Mouse (Mus musculus) CH12.LX (cell line): Measurements from ENCODE around the gene Mef2d. TPM values are rescaled to one million over a fixed set of nuclear protein-coding genes. Genes with fewer than 3 reads are reported as not detected.

ENCODE experiments used
- DNase-seq: peaks from one replicate; pipeline ENCODE4 v3.0.0-alpha.2; 2013; ENCODE audit errors: extremely low read depth
- H3K27ac ChIP-seq: 2 replicates; pipeline ENCODE4 v1.5.1; 2012; ENCODE audit warnings: low read depth, mild to moderate bottlenecking, control low read depth, moderate library complexity; ENCODE audit not compliant: insufficient read depth
- H3K27me3 ChIP-seq: replicated peaks from 2 replicates; pipeline ENCODE3; 2012; ENCODE audit warnings: inconsistent platforms
- H3K36me3 ChIP-seq, 2 experiments: replicated peaks in 1 of 2; 2 replicates each; pipeline versions ENCODE3 to v1.6.1; 2012; ENCODE audit warnings: inconsistent platforms in 1 of 2, low read length in 1 of 2, mild to moderate bottlenecking in 1 of 2, mixed read lengths in 1 of 2, moderate library complexity in 1 of 2; ENCODE audit not compliant: control insufficient read depth in 1 of 2, insufficient read depth in 1 of 2
- H3K4me1 ChIP-seq, 2 experiments: 2 replicates each; pipeline ENCODE4 v1.6.1; 2012; ENCODE audit warnings: inconsistent platforms in 1 of 2, moderate library complexity in 1 of 2; ENCODE audit not compliant: insufficient read depth in 2 of 2, control insufficient read depth in 1 of 2
- H3K4me2 ChIP-seq: 2 replicates; pipeline ENCODE4 v1.6.1; 2012; ENCODE audit warnings: low read depth, mild to moderate bottlenecking, control low read depth; ENCODE audit not compliant: poor library complexity, insufficient read depth, severe bottlenecking
- H3K4me3 ChIP-seq, 3 experiments: fragments of 150-350 bp in 1 of 3; sonication (generic) in 1 of 3; replicated peaks in 1 of 3; 2 replicates each; pipeline versions ENCODE3 to v1.5.1; 2011 to 2012; ENCODE audit warnings: low read depth in 2 of 3, low read length in 2 of 3, mild to moderate bottlenecking in 2 of 3, moderate library complexity in 2 of 3, control low read depth in 1 of 3, improper control_type of control experiment in 1 of 3, inconsistent platforms in 1 of 3, mixed read lengths in 1 of 3; ENCODE audit not compliant: poor library complexity in 1 of 3
- H3K79me2 ChIP-seq: replicated peaks from 2 replicates; pipeline ENCODE4 v1.6.1; 2012; ENCODE audit warnings: mild to moderate bottlenecking, moderate library complexity; ENCODE audit not compliant: control insufficient read depth, poor library complexity, insufficient read depth, severe bottlenecking; ENCODE audit errors: extremely low read depth
- H3K9ac ChIP-seq: 2 replicates; pipeline ENCODE4 v1.6.1; 2012; ENCODE audit warnings: low read depth, mild to moderate bottlenecking, control low read depth, moderate library complexity; ENCODE audit not compliant: insufficient read depth
- H3K9me3 ChIP-seq: replicated peaks from 2 replicates; pipeline ENCODE3; 2012; ENCODE audit warnings: low read length, inconsistent platforms, mixed read lengths
- CTCF ChIP-seq, 2 experiments: IDR thresholded peaks in 1 of 2; conservative IDR thresholded peaks in 1 of 2; 2 replicates each; pipeline ENCODE4 v1.5.1; 2011 to 2012; ENCODE audit warnings: low read depth in 2 of 2, low read length in 2 of 2, improper control_type of control experiment in 1 of 2, inconsistent platforms in 1 of 2, mild to moderate bottlenecking in 1 of 2, moderate library complexity in 1 of 2
- EP300 ChIP-seq: IDR thresholded peaks from 2 replicates; pipeline ENCODE4 v1.6.1; 2011; ENCODE audit warnings: low read length, improper control_type of control experiment
- ETS1 ChIP-seq: conservative IDR thresholded peaks from 2 replicates; pipeline ENCODE4 v1.6.1; 2012; ENCODE audit warnings: low read depth, mild to moderate bottlenecking, inconsistent platforms, low read length, improper control_type of control experiment, moderate library complexity
- GABPA ChIP-seq: IDR thresholded peaks from 2 replicates; pipeline ENCODE4 v1.6.1; 2012; ENCODE audit warnings: low read depth, low read length, improper control_type of control experiment, inconsistent platforms; ENCODE audit not compliant: insufficient replicate concordance
- HCFC1 ChIP-seq: IDR thresholded peaks from 2 replicates; pipeline ENCODE4 v1.6.1; 2012; ENCODE audit warnings: low read depth, mild to moderate bottlenecking, inconsistent platforms, low read length, improper control_type of control experiment
- IRF4 ChIP-seq: IDR thresholded peaks from 2 replicates; pipeline ENCODE4 v1.6.1; 2014; ENCODE audit warnings: low read depth, mild to moderate bottlenecking, inconsistent platforms, low read length, improper control_type of control experiment
- JUN ChIP-seq: IDR thresholded peaks from 2 replicates; pipeline ENCODE4 v1.6.1; 2011; ENCODE audit warnings: low read depth, mild to moderate bottlenecking, low read length, improper control_type of control experiment, moderate library complexity; ENCODE audit not compliant: insufficient read depth
- KAT2A ChIP-seq: IDR thresholded peaks from 2 replicates; pipeline ENCODE4 v1.6.1; 2012; ENCODE audit warnings: low read length, improper control_type of control experiment, inconsistent platforms; ENCODE audit not compliant: insufficient replicate concordance
- MAX ChIP-seq: IDR thresholded peaks from 2 replicates; pipeline ENCODE4 v1.6.1; 2011; ENCODE audit warnings: low read length, improper control_type of control experiment
- MEF2A ChIP-seq: IDR thresholded peaks from 2 replicates; pipeline ENCODE4 v1.6.1; 2014; ENCODE audit warnings: low read depth, mild to moderate bottlenecking, inconsistent platforms, low read length, improper control_type of control experiment, borderline replicate concordance
- MXI1 ChIP-seq: IDR thresholded peaks from 2 replicates; pipeline ENCODE4 v1.6.1; 2011; ENCODE audit warnings: mild to moderate bottlenecking, low read depth, low read length, improper control_type of control experiment
- NELFE ChIP-seq: IDR thresholded peaks from 2 replicates; pipeline ENCODE4 v1.6.1; 2011; ENCODE audit warnings: low read depth, low read length, improper control_type of control experiment
- RAD21 ChIP-seq: IDR thresholded peaks from 2 replicates; pipeline ENCODE4 v1.6.1; 2011; ENCODE audit warnings: low read depth, mild to moderate bottlenecking, low read length, improper control_type of control experiment, moderate library complexity
- SIN3A ChIP-seq: IDR thresholded peaks from 2 replicates; pipeline ENCODE4 v1.6.1; 2012; ENCODE audit warnings: low read length, improper control_type of control experiment, inconsistent platforms
- SMC3 ChIP-seq: IDR thresholded peaks from 2 replicates; pipeline ENCODE4 v1.6.1; 2011; ENCODE audit warnings: low read depth, low read length, improper control_type of control experiment
- TBP ChIP-seq: conservative IDR thresholded peaks from 2 replicates; pipeline ENCODE4 v1.6.1; 2011; ENCODE audit warnings: low read depth, low read length, improper control_type of control experiment
- TCF12 ChIP-seq: IDR thresholded peaks from 2 replicates; pipeline ENCODE4 v1.6.1; 2014; ENCODE audit warnings: low read depth, mild to moderate bottlenecking, inconsistent platforms, low read length, improper control_type of control experiment
- USF2 ChIP-seq: conservative IDR thresholded peaks from 2 replicates; pipeline ENCODE4 v1.6.1; 2011; ENCODE audit warnings: low read depth, low read length, improper control_type of control experiment
- ZC3H11A ChIP-seq: IDR thresholded peaks from 2 replicates; pipeline ENCODE4 v1.6.1; 2012; ENCODE audit warnings: low read depth, mild to moderate bottlenecking, inconsistent platforms, low read length, improper control_type of control experiment
- ZKSCAN1 ChIP-seq: IDR thresholded peaks from 2 replicates; pipeline ENCODE4 v1.6.1; 2012; ENCODE audit warnings: low read depth, inconsistent platforms, low read length, improper control_type of control experiment, borderline replicate concordance
- ZMIZ1 ChIP-seq: IDR thresholded peaks from 2 replicates; pipeline ENCODE4 v1.6.1; 2012; ENCODE audit warnings: low read depth, mild to moderate bottlenecking, inconsistent platforms, low read length, improper control_type of control experiment
- dilution Hi-C: fragments of 300-500 bp; cut with MboI; formaldehyde crosslinking; loops from 2 replicates; pipeline ENCODE4 v1.14.3; 2020; ENCODE audit warnings: low sequenced_read_pairs; ENCODE audit not compliant: extremely low pct_unique_long_range_greater_than_20kb, extremely low pct_ligation_motif_present
- in situ Hi-C: fragments of 300-500 bp; cut with MboI; formaldehyde crosslinking; loops from 3 replicates; pipeline ENCODE4 v1.14.3; 2019; ENCODE audit warnings: low sequenced_read_pairs, low pct_ligation_motif_present, low pct_unique_long_range_greater_than_20kb, mixed read lengths
- polyA plus RNA-seq: library from polyadenylated mRNA; unstranded; fragments of >175 nt; gene quantifications from 2 replicates; pipeline ENCODE4 v1.2.1, GENCODE M21; 2012; ENCODE audit warnings: low read depth; ENCODE audit not compliant: insufficient read length
- total RNA-seq, 2 experiments: library from RNA; depleted of rRNA; stranded (reverse); fragments of 300-350 nt in 1 of 2; fragments of >200 nt in 1 of 2; gene quantifications; 2 replicates each; pipeline ENCODE4 v1.2.3; 2012 to 2014

The Mef2d gene
- total and polyA plus RNA-seq, 3 experiments, result 4.8 to 75.8 (median 10.9) TPM

- Histone ChIP-seq H3K36me3 (peaks cover 41 to 59% of the 10 kb centered on the region in 2 experiments), H3K9me3 (no peaks in the 10 kb centered on the region), H3K79me2 (no peaks in the 10 kb centered on the region), H3K27me3 (no peaks in the 10 kb centered on the region), H3K4me2 (no peak overlapping the region), H3K27ac (no peak overlapping the region), H3K4me3 (no peak overlapping the region), H3K9ac (no peak overlapping the region), H3K4me1 (peaks cover 0 to 17% of the 10 kb centered on the region in 2 experiments; a peak in 2 of 4 replicates)
- TF ChIP-seq RAD21, result no peak
- TF ChIP-seq SIN3A, result no peak
- dilution Hi-C loops (no loop called here), in situ Hi-C loops (no loop called here)
- no peak for DNase-seq
Observed at GRCm38 (mm10) chr3:88174894-88175293, 32.7 kb downstream of the Mef2d start.

DNA sequence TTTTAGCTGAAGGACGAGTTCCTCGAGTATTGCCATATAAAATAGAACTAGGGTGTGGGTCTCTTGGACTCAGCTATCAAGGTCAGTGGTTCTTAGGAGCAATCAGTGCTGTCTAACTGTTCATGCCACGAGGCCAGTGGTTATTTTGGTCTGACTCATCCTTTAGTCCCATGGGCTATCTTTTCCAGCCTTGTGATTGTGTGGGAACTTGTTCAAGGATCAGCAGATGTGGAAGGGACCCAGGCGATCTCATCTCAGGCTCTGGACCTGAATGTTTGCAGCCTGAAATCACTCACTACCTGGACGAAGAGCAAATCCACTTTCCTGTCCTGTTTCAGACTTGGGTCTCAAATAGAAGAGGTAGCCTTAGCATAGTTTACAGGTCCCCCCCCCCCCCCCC lies 34.9 kb downstream of the Mef2d start:
- H3K4me3 ChIP-seq, result peak overlapping the region; percentile 43 to 61 (median 48)
- H3K36me3 ChIP-seq, result peaks cover 21 to 38% of the 10 kb centered on the region in 2 experiments
- DNase-seq, result peak; percentile 56
- H3K79me2 ChIP-seq, result no peaks in the 10 kb centered on the region
- in situ Hi-C loops (no loop called here), dilution Hi-C loops (no loop called here)
- H3K27me3 ChIP-seq, result no peaks in the 10 kb centered on the region
- peak overlapping the region; percentile 43 for H3K4me2 ChIP-seq
- peaks cover 0 to 16% of the 10 kb centered on the region in 2 experiments; a peak in 2 of 4 replicates for H3K4me1 ChIP-seq
- TF ChIP-seq ZMIZ1, result 0 out of 2 replicates have a peak, but pooled peaks have one; percentile 26
- TF ChIP-seq USF2, result no peak
- peak; percentile 15; the same call in 1 of the 2 replicates for TF ChIP-seq TBP
- TF ChIP-seq CTCF (conservative IDR thresholded peaks at IDR 0.05 in 1 of 2, IDR thresholded peaks at IDR 0.05 in 1 of 2; ENCODE audit: low read depth in 2 of 2, low read length in 2 of 2), result no peak
- no peak for TF ChIP-seq MAX
- TF ChIP-seq, all 38 proteins: peak for 2
- Histone ChIP-seq H3K9me3 (no peaks in the 10 kb centered on the region), H3K9ac (peak overlapping the region; percentile 71), H3K27ac (peak overlapping the region; percentile 94)

GRCm38 (mm10) chr3:88177562-88178345 lies 35.6 kb downstream of the Mef2d start:
- Histone ChIP-seq H3K36me3 (peaks cover 14 to 31% of the 10 kb centered on the region in 2 experiments), H3K79me2 (no peaks in the 10 kb centered on the region), H3K4me2 (peak overlapping the region; percentile 43; the same call in 1 of the 2 replicates), H3K9ac (peak overlapping the region; percentile 71), H3K27me3 (no peaks in the 10 kb centered on the region), H3K4me1 (peaks cover 0 to 9% of the 10 kb centered on the region in 2 experiments; a peak in 2 of 4 replicates), H3K9me3 (no peaks in the 10 kb centered on the region), H3K4me3 (peak overlapping the region; percentile 44 to 61 (median 61)), H3K27ac (peak overlapping the region; percentile 94)
- in situ Hi-C loops (no loop called here), dilution Hi-C loops (no loop called here)
- DNase-seq, result peak; percentile 99
- TF ChIP-seq ETS1 (peak; percentile 97), GABPA (no peak), MEF2A (no peak; the same call in 1 of the 2 replicates), IRF4 (peak; percentile 69; the same call in 1 of the 2 replicates), MXI1 (peak; percentile 97), TBP (0 out of 2 replicates have a peak, but pooled peaks have one; percentile 30), JUN (no peak), HCFC1 (peak; percentile 84), TCF12 (peak; percentile 84), CTCF (conservative IDR thresholded peaks at IDR 0.05 in 1 of 2, IDR thresholded peaks at IDR 0.05 in 1 of 2; ENCODE audit: low read depth in 2 of 2, low read length in 2 of 2) (no peak), RAD21 (no peak; the same call in 1 of the 2 replicates), NELFE (peak; percentile 81), SMC3 (0 out of 2 replicates have a peak, but pooled peaks have one; percentile 2), MAX (peak; percentile 99), USF2 (peak; percentile 95), ZMIZ1 (peak; percentile 2; the same call in 1 of the 2 replicates), ZKSCAN1 (no peak), KAT2A (peak; percentile 70; the same call in 1 of the 2 replicates), ZC3H11A (no peak), EP300 (peak; percentile 24; the same call in 1 of the 2 replicates)
